Mouse (Mus musculus): ENCODE results near the gene Hist1h2ad.

DNA sequence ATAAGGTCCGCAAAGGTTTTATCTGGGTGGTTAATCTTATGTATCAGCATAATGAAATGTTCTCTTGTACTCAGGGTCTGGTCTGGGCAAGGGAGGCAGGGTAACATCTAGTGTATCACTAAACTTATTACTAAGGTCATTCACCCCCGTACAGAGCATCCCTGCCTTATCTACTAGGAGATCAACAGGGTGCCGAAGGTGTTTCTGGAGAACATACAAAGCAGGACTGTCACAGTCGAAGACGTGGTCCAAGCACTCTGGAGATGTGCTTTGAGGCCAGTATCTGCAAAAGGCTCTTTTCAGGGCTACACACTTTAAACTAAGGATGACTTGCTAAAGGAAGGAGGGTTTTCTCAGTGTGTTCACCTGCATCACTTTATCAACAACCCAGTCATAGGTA, 27.5 kb upstream of the Hist1h2ad start:
- TF ChIP-seq CTCF (IDR thresholded peaks at IDR 0.05; ENCODE audit: low read depth, low read length) (no peak), POLR2A (IDR thresholded peaks at IDR 0.05; ENCODE audit: extremely low read depth, insufficient read depth, low read length) (no peak)
